Mouse (Mus musculus): ENCODE data around the gene Gm20696. TPM values are rescaled to one million over a fixed set of nuclear protein-coding genes. Genes with fewer than 3 reads are reported as not detected.

The Gm20696 gene
- polyA plus RNA-seq, 1 experiment from 2014 or later, result 6.3 TPM

GRCm38 (mm10) chr6:99572071-99572470 lies 94.5 kb downstream of the Gm20696 start:
- H3K9ac ChIP-seq (replicated peaks; ENCODE audit: low read depth, low read length), result no peak overlapping the region
- no peaks in the 10 kb centered on the region for H3K9me3 ChIP-seq (ENCODE audit: control insufficient read depth, low read length)
- WGBS, result 79% methylated on average over 5 of the region's 5 CpGs

GRCm38 (mm10) chr6:99566921-99567320 lies 99.7 kb downstream of the Gm20696 start:
- 82% methylated on average over 8 of the region's 8 CpGs for WGBS
- no peak overlapping the region for H3K4me2 ChIP-seq (ENCODE audit: low read length)
- H3K9me3 ChIP-seq (ENCODE audit: control insufficient read depth, low read length), result no peaks in the 10 kb centered on the region
- no peaks in the 10 kb centered on the region for H3K4me1 ChIP-seq (replicated peaks; ENCODE audit: control insufficient read depth, insufficient read depth, low read length)
- no peaks in the 10 kb centered on the region for H3K36me3 ChIP-seq (ENCODE audit: control insufficient read depth, insufficient read depth)
- H3K27me3 ChIP-seq (replicated peaks; ENCODE audit: control insufficient read depth, insufficient read depth, low read length), result no peaks in the 10 kb centered on the region
- no peak for ATAC-seq
- H3K4me3 ChIP-seq (replicated peaks; ENCODE audit: low read length), result no peak overlapping the region
- H3K27ac ChIP-seq (ENCODE audit: low read length), result no peak overlapping the region
- no peak overlapping the region for H3K9ac ChIP-seq (replicated peaks; ENCODE audit: low read depth, low read length)

More at GRCm38 (mm10) chr6:99572071-99572470, 94.5 kb downstream of the Gm20696 start:
- ATAC-seq, result no peak
- Histone ChIP-seq H3K4me2 (ENCODE audit: low read length) (no peak overlapping the region), H3K36me3 (ENCODE audit: control insufficient read depth, insufficient read depth) (no peaks in the 10 kb centered on the region), H3K27ac (ENCODE audit: low read length) (no peak overlapping the region), H3K27me3 (replicated peaks; ENCODE audit: control insufficient read depth, insufficient read depth, low read length) (no peaks in the 10 kb centered on the region), H3K4me1 (replicated peaks; ENCODE audit: control insufficient read depth, insufficient read depth, low read length) (peaks cover 3% of the 10 kb centered on the region; the same call in 1 of the 2 replicates), H3K4me3 (replicated peaks; ENCODE audit: low read length) (no peak overlapping the region)

DNA sequence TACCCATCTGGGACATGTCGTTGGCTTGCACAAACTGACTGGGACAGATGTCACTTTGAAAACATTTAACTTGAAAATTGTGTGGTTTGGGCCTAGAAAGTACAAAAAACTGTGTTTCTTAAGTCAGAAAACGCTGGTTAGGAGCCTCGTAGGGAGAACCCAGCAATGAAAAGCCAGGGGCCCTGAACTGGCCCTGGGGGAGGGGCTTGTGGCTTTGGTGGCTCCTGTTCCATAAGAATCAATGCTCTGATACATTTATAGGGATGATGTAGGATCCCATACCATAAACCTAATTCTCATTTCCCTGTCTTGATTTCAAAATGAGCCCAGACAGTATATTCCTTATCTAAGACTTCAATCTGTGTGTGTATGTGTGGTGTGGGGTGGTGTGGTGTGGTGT lies 101.8 kb downstream of the Gm20696 start:
- Histone ChIP-seq H3K36me3 (ENCODE audit: control insufficient read depth, insufficient read depth) (no peaks in the 10 kb centered on the region), H3K4me3 (replicated peaks; ENCODE audit: low read length) (no peak overlapping the region), H3K4me2 (ENCODE audit: low read length) (no peak overlapping the region), H3K9ac (replicated peaks; ENCODE audit: low read depth, low read length) (no peak overlapping the region), H3K4me1 (replicated peaks; ENCODE audit: control insufficient read depth, insufficient read depth, low read length) (no peaks in the 10 kb centered on the region), H3K9me3 (ENCODE audit: control insufficient read depth, low read length) (no peaks in the 10 kb centered on the region), H3K27me3 (replicated peaks; ENCODE audit: control insufficient read depth, insufficient read depth, low read length) (no peaks in the 10 kb centered on the region), H3K27ac (ENCODE audit: low read length) (no peak overlapping the region)
- 60% methylated on average over 3 of the region's 3 CpGs for WGBS
- no peak for ATAC-seq

GRCm38 (mm10) chr6:99556950-99557349 lies 109.6 kb downstream of the Gm20696 start:
- Histone ChIP-seq H3K27me3 (replicated peaks; ENCODE audit: control insufficient read depth, insufficient read depth, low read length) (no peaks in the 10 kb centered on the region), H3K27ac (ENCODE audit: low read length) (no peak overlapping the region), H3K9me3 (ENCODE audit: control insufficient read depth, low read length) (no peaks in the 10 kb centered on the region), H3K4me3 (replicated peaks; ENCODE audit: low read length) (no peak overlapping the region), H3K36me3 (ENCODE audit: control insufficient read depth, insufficient read depth) (no peaks in the 10 kb centered on the region), H3K9ac (replicated peaks; ENCODE audit: low read depth, low read length) (no peak overlapping the region), H3K4me2 (ENCODE audit: low read length) (no peak overlapping the region), H3K4me1 (replicated peaks; ENCODE audit: control insufficient read depth, insufficient read depth, low read length) (no peaks in the 10 kb centered on the region)
- no peak for ATAC-seq
- 89% methylated on average over 5 of the region's 5 CpGs for WGBS

- no peak for ATAC-seq
- 93% methylated on average over 1 of the region's 1 CpGs for WGBS
- H3K9me3 ChIP-seq (ENCODE audit: control insufficient read depth, low read length), result no peaks in the 10 kb centered on the region
- no peak overlapping the region for H3K4me2 ChIP-seq (ENCODE audit: low read length)
- no peak overlapping the region for H3K4me3 ChIP-seq (replicated peaks; ENCODE audit: low read length)
- no peak overlapping the region for H3K9ac ChIP-seq (replicated peaks; ENCODE audit: low read depth, low read length)
- H3K27ac ChIP-seq (ENCODE audit: low read length), result no peak overlapping the region
- no peaks in the 10 kb centered on the region for H3K36me3 ChIP-seq (ENCODE audit: control insufficient read depth, insufficient read depth)
- H3K4me1 ChIP-seq (replicated peaks; ENCODE audit: control insufficient read depth, insufficient read depth, low read length), result no peaks in the 10 kb centered on the region
- H3K27me3 ChIP-seq (replicated peaks; ENCODE audit: control insufficient read depth, insufficient read depth, low read length), result no peaks in the 10 kb centered on the region
Measured at GRCm38 (mm10) chr6:99552816-99553215, 113.8 kb downstream of the Gm20696 start.

DNA sequence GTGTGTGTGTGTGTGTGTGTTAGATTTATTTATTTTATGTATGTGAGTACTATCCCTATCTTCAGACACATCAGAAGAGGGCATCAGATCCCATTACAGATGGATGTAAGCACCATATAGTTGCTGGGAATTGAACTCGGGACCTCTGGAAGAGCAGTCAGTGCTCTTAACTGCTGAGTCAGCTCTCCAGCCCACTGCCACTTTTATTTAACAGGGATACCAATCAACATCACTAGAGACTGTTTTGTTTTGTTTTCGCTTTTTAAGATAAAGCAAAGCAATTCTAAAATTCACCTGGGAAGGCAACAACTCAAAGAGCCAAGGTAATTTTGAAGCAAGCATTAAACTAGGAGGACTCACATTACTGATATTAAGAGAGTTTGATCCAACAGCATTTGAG lies 120.2 kb downstream of the Gm20696 start:
- no peak overlapping the region for H3K9ac ChIP-seq (replicated peaks; ENCODE audit: low read depth, low read length)
- no peaks in the 10 kb centered on the region for H3K36me3 ChIP-seq (ENCODE audit: control insufficient read depth, insufficient read depth)
- no peaks in the 10 kb centered on the region for H3K9me3 ChIP-seq (ENCODE audit: control insufficient read depth, low read length)
- no peaks in the 10 kb centered on the region for H3K27me3 ChIP-seq (replicated peaks; ENCODE audit: control insufficient read depth, insufficient read depth, low read length)
- 97% methylated on average over 2 of the region's 2 CpGs for WGBS
- H3K27ac ChIP-seq (ENCODE audit: low read length), result no peak overlapping the region
- no peak overlapping the region for H3K4me2 ChIP-seq (ENCODE audit: low read length)
- no peak overlapping the region for H3K4me3 ChIP-seq (replicated peaks; ENCODE audit: low read length)
- H3K4me1 ChIP-seq (replicated peaks; ENCODE audit: control insufficient read depth, insufficient read depth, low read length), result no peaks in the 10 kb centered on the region
- ATAC-seq, result no peak

DNA sequence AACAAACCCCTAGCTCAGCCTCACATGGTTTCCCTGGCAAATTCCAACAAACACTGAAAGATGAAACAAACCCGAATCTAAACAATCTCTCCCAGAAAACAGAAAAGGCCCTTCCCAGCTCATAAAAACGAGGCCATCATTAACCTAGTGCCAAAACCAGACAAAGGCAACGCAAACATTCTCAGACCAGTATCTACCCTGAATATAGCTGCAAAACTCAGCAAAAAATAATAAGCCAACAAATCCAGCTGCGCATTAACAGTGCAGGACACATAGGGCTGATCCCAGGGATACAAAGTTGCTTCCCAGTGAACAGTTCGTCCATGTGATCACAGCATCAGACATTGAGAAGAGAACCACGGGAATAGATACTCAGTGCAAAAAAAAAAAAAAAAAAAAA lies 121.2 kb downstream of the Gm20696 start:
- Histone ChIP-seq H3K4me3 (replicated peaks; ENCODE audit: low read length) (no peak overlapping the region), H3K9me3 (ENCODE audit: control insufficient read depth, low read length) (no peaks in the 10 kb centered on the region), H3K27ac (ENCODE audit: low read length) (no peak overlapping the region), H3K27me3 (replicated peaks; ENCODE audit: control insufficient read depth, insufficient read depth, low read length) (no peaks in the 10 kb centered on the region), H3K4me1 (replicated peaks; ENCODE audit: control insufficient read depth, insufficient read depth, low read length) (no peaks in the 10 kb centered on the region), H3K9ac (replicated peaks; ENCODE audit: low read depth, low read length) (no peak overlapping the region), H3K36me3 (ENCODE audit: control insufficient read depth, insufficient read depth) (no peaks in the 10 kb centered on the region), H3K4me2 (ENCODE audit: low read length) (no peak overlapping the region)
- 73% methylated on average over 6 of the region's 6 CpGs for WGBS
- ATAC-seq, result no peak

DNA sequence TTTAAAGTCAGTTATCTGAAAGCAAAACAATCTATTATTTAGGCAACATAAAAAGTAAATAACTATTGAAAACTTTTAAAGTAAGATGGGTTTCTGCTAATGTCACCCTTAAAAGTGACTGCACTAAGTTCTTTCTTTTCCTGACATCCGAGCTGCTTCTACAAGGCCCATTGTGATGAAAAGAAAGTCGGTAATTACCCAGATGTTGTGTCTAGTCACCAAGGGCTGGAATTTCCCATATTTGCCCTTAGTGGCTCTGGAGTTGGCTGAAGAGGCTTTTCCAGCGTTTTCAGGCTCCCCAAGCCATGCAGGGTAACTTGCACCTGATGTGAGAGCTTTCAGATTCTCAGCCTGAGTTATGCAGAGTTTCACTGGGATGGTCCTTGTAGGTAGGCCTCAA lies 125.5 kb downstream of the Gm20696 start:
- Histone ChIP-seq H3K4me1 (replicated peaks; ENCODE audit: control insufficient read depth, insufficient read depth, low read length) (no peaks in the 10 kb centered on the region), H3K36me3 (ENCODE audit: control insufficient read depth, insufficient read depth) (no peaks in the 10 kb centered on the region), H3K4me2 (ENCODE audit: low read length) (no peak overlapping the region), H3K27me3 (replicated peaks; ENCODE audit: control insufficient read depth, insufficient read depth, low read length) (no peaks in the 10 kb centered on the region), H3K9me3 (ENCODE audit: control insufficient read depth, low read length) (no peaks in the 10 kb centered on the region), H3K27ac (ENCODE audit: low read length) (no peak overlapping the region), H3K4me3 (replicated peaks; ENCODE audit: low read length) (no peak overlapping the region), H3K9ac (replicated peaks; ENCODE audit: low read depth, low read length) (no peak overlapping the region)
- 51% methylated on average over 3 of the region's 3 CpGs for WGBS
- ATAC-seq, result no peak

DNA sequence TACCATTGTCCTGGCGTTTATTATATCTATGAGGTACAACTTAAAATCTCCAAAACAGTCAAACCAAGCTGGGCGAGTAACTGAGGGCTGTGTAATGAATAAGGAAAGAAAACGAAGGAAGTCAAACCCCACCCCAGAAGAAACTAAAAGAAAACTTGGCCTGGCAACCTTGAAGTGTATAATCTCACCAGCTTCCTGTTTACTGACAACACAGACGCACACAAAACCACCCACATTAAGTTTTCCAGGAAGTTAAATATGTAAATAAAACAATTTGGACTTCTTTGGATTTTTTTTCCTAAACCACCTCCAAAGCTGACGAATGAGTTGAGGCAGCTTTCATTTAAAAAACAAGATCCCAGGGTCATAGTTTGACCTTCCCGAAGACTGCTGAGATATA lies 125.9 kb downstream of the Gm20696 start:
- 80% methylated on average over 6 of the region's 6 CpGs for WGBS
- no peak for ATAC-seq
- H3K4me1 ChIP-seq (replicated peaks; ENCODE audit: control insufficient read depth, insufficient read depth, low read length), result no peaks in the 10 kb centered on the region

DNA sequence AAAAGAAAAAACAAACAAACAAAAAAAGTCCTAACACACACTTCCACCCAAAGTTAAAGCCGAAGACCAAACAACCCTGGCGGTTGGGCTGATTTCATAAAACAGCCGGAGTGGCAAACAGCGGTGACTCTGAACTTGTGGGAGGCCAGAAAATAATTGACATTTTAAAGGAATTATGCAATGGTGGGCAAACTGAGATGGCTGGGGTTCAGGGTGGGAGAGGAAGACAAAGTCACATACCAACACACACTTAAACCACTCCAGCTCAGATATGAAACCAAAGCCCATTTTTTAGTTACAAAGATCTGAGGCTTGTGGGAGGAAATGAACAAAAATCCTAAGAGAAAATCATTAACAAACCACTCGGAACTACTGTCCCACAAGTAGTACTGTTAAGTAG lies 126.5 kb downstream of the Gm20696 start:
- 90% methylated on average over 5 of the region's 5 CpGs for WGBS
- no peak for ATAC-seq
- H3K4me2 ChIP-seq (ENCODE audit: low read length), result no peak overlapping the region

More for the DNA sequence above, 125.9 kb downstream of the Gm20696 start:
- Histone ChIP-seq H3K27ac (ENCODE audit: low read length) (no peak overlapping the region), H3K4me3 (replicated peaks; ENCODE audit: low read length) (no peak overlapping the region), H3K4me2 (ENCODE audit: low read length) (no peak overlapping the region), H3K9ac (replicated peaks; ENCODE audit: low read depth, low read length) (no peak overlapping the region), H3K36me3 (ENCODE audit: control insufficient read depth, insufficient read depth) (no peaks in the 10 kb centered on the region), H3K9me3 (ENCODE audit: control insufficient read depth, low read length) (no peaks in the 10 kb centered on the region), H3K27me3 (replicated peaks; ENCODE audit: control insufficient read depth, insufficient read depth, low read length) (no peaks in the 10 kb centered on the region)

More for the DNA sequence above, 126.5 kb downstream of the Gm20696 start:
- no peaks in the 10 kb centered on the region for H3K9me3 ChIP-seq (ENCODE audit: control insufficient read depth, low read length)
- H3K27me3 ChIP-seq (replicated peaks; ENCODE audit: control insufficient read depth, insufficient read depth, low read length), result no peaks in the 10 kb centered on the region
- H3K27ac ChIP-seq (ENCODE audit: low read length), result no peak overlapping the region
- no peaks in the 10 kb centered on the region for H3K36me3 ChIP-seq (ENCODE audit: control insufficient read depth, insufficient read depth)
- no peak overlapping the region for H3K4me3 ChIP-seq (replicated peaks; ENCODE audit: low read length)
- no peak overlapping the region for H3K9ac ChIP-seq (replicated peaks; ENCODE audit: low read depth, low read length)
- no peaks in the 10 kb centered on the region for H3K4me1 ChIP-seq (replicated peaks; ENCODE audit: control insufficient read depth, insufficient read depth, low read length)
